Mouse (Mus musculus) heart, adult 11 months (tissue): Measurements from ENCODE around the gene Rab36.
"Not testable (repeated sequence)": the region's sequence is repeated elsewhere in the genome, so short reads cannot be mapped to it uniquely, and the experiment has no call there.

Experiments
- DNase-seq: peaks from one replicate; pipeline ENCODE4 v3.0.0; 2022

Gene Rab36

GRCm38 (mm10) chr10:75036883-75037379 is at the start of gene Rab36:
Gene Rab36, plus strand, starts transcription at chr10:75037058.
- peak; percentile 100 for DNase-seq

GRCm38 (mm10) chr10:74987698-74988470 is 49.0 kb upstream of the Rab36 start:
- no peak for DNase-seq

- DNase-seq, result no peak
These were observed 47.0 kb upstream of the Rab36 start for GRCm38 (mm10) chr10:74989814-74990213.

GRCm38 (mm10) chr10:74990584-74991322 is 46.1 kb upstream of the Rab36 start:
- DNase-seq, result no peak

GRCm38 (mm10) chr10:74994863-74995262 is 42.0 kb upstream of the Rab36 start:
- no peak for DNase-seq

- no peak for DNase-seq
These were observed 41.5 kb upstream of the Rab36 start for GRCm38 (mm10) chr10:74995377-74995776.

GRCm38 (mm10) chr10:75001391-75001790 is 35.5 kb upstream of the Rab36 start:
- DNase-seq, result no peak

GRCm38 (mm10) chr10:75004067-75004466 is 32.8 kb upstream of the Rab36 start:
- DNase-seq, result no peak

GRCm38 (mm10) chr10:75006889-75007662 is 29.8 kb upstream of the Rab36 start:
- DNase-seq, result no peak

GRCm38 (mm10) chr10:75010704-75011103 is 26.2 kb upstream of the Rab36 start:
- no peak for DNase-seq

- no peak for DNase-seq
These were observed 21.4 kb upstream of the Rab36 start for GRCm38 (mm10) chr10:75015465-75015864.

GRCm38 (mm10) chr10:75016481-75016880 is 20.4 kb upstream of the Rab36 start:
- no peak for DNase-seq

GRCm38 (mm10) chr10:75020271-75020670 is 16.6 kb upstream of the Rab36 start:
- DNase-seq, result no peak

GRCm38 (mm10) chr10:75021138-75021537 is 15.7 kb upstream of the Rab36 start:
- DNase-seq, result no peak

GRCm38 (mm10) chr10:75026491-75026890 is 10.4 kb upstream of the Rab36 start:
- DNase-seq, result no peak

GRCm38 (mm10) chr10:75028743-75029142 is 8.1 kb upstream of the Rab36 start:
- no peak for DNase-seq

- no peak for DNase-seq
These were observed 7.2 kb upstream of the Rab36 start for GRCm38 (mm10) chr10:75029677-75030076.

- DNase-seq, result no peak
These were observed 6.6 kb upstream of the Rab36 start for GRCm38 (mm10) chr10:75030234-75030633.

GRCm38 (mm10) chr10:75031345-75032114 is 5.3 kb upstream of the Rab36 start:
- DNase-seq, result no peak

- peak; percentile 97 for DNase-seq
These were observed 4.5 kb upstream of the Rab36 start, which contains the start of gene Rsph14 for GRCm38 (mm10) chr10:75032395-75032794. Gene Rsph14, minus strand, starts transcription at chr10:75032586.

- DNase-seq, result not testable (repeated sequence)
These were observed 5.2 kb downstream of the Rab36 start for GRCm38 (mm10) chr10:75042060-75042459.

GRCm38 (mm10) chr10:75044459-75044858 is 7.6 kb downstream of the Rab36 start:
- no peak for DNase-seq
